Mouse (Mus musculus) cerebellum, postnatal 4 days (tissue): ENCODE data around the gene Dnm1.

Experiments used
- DNase-seq, 2 experiments: peaks; one replicate each; pipeline ENCODE4 v3.0.0; 2022; ENCODE audit warnings: low spot score in 2 of 2, mixed read lengths in 1 of 2

Dnm1 gene

GRCm38 (mm10) chr2:32340836-32341633 is 12.1 kb downstream of the Dnm1 start:
- DNase-seq = no peak

GRCm38 (mm10) chr2:32339912-32340642 is 13.1 kb downstream of the Dnm1 start:
- no peak for DNase-seq

- no peak for DNase-seq
These were observed 17.2 kb downstream of the Dnm1 start for GRCm38 (mm10) chr2:32335888-32336287.

- no peak for DNase-seq
These were observed 21.0 kb downstream of the Dnm1 start for GRCm38 (mm10) chr2:32332159-32332558.

GRCm38 (mm10) chr2:32329531-32329930 is 23.6 kb downstream of the Dnm1 start:
- DNase-seq = no peak

GRCm38 (mm10) chr2:32328911-32329460 is 24.2 kb downstream of the Dnm1 start:
- no peak for DNase-seq

- no peak for DNase-seq
These were observed 25.9 kb downstream of the Dnm1 start for GRCm38 (mm10) chr2:32327200-32327599.

- DNase-seq = no peak
These were observed 27.8 kb downstream of the Dnm1 start for GRCm38 (mm10) chr2:32325342-32325741.

- no peak for DNase-seq
These were observed 28.8 kb downstream of the Dnm1 start for GRCm38 (mm10) chr2:32324322-32324721.

GRCm38 (mm10) chr2:32322754-32323741 is 30.1 kb downstream of the Dnm1 start:
- DNase-seq = no peak

GRCm38 (mm10) chr2:32321591-32322298 is 31.4 kb downstream of the Dnm1 start:
- no peak for DNase-seq

GRCm38 (mm10) chr2:32320721-32321120 is 32.4 kb downstream of the Dnm1 start:
- no peak for DNase-seq

GRCm38 (mm10) chr2:32319586-32320580 is 33.3 kb downstream of the Dnm1 start:
- DNase-seq = no peak

- no peak for DNase-seq
These were observed 34.2 kb downstream of the Dnm1 start for GRCm38 (mm10) chr2:32318709-32319585.

- DNase-seq = no peak
These were observed 35.2 kb downstream of the Dnm1 start for GRCm38 (mm10) chr2:32317791-32318417.

- DNase-seq = no peak
These were observed 36.1 kb downstream of the Dnm1 start for GRCm38 (mm10) chr2:32316887-32317656.

- no peak for DNase-seq
These were observed 37.4 kb downstream of the Dnm1 start for GRCm38 (mm10) chr2:32315751-32316150.
